Mouse (Mus musculus) liver (tissue): Measurements from ENCODE around the gene Fam205a2.
"Not testable (repeated sequence)": the region's sequence is repeated elsewhere in the genome, so short reads cannot be mapped to it uniquely, and the experiment has no call there.

Experiments used
- DNase-seq: peaks from one replicate; pipeline ENCODE4 v3.0.0-alpha.2; 2020; ENCODE audit warnings: mixed read lengths

Fam205a2 gene

GRCm38 (mm10) chr4:42528075-42528474 lies at the start of gene Fam205a2:
TSS of gene Fam205a2 (minus strand) at chr4:42528175.
- DNase-seq, result not testable (repeated sequence)
